Comparison of ENCODE assay signal across 8 mouse cellular contexts in genomic region chr17:87283755-87284481, GRCm38 (mm10). TPM values are rescaled to one million over a fixed set of nuclear protein-coding genes. Genes with fewer than 3 reads are reported as not detected.
DNase-seq lines count a peak whose midpoint lies in the region; ATAC-seq and TF ChIP-seq lines count a peak whose summit lies in the region.

No protein-coding gene starts in this region.

- H3K9me3 ChIP-seq in liver, embryonic 15.5 days (replicated peaks): no peaks in the 10 kb centered on the region

- no peak for ATAC-seq in liver, embryonic 15.5 days (ENCODE audit: insufficient read depth)

- DNase-seq in gastrocnemius, postnatal 14 days: peak; percentile 30
- DNase-seq in gastrocnemius, postnatal 4 days (ENCODE audit: low spot score in 2 of 2): no peak
- peak; percentile 21 for DNase-seq in heart, postnatal 4 days
- peak; percentile 62 for DNase-seq in neural tube, embryonic 10.5 days (ENCODE audit: extremely low spot score, low spot score)
- no peak for DNase-seq in right cerebral cortex, postnatal 25 days
- no peak for DNase-seq in cerebellum, postnatal 25 days

- no peaks in the 10 kb centered on the region for H3K36me3 ChIP-seq in liver, embryonic 15.5 days (replicated peaks)

- peak overlapping the region; percentile 100 for H3K4me2 ChIP-seq in liver, embryonic 15.5 days

- intact Hi-C loops in gastrocnemius, postnatal 14 days (cut with DNase I; ENCODE audit: low total_unique reads): no loop called here

- no peak for TF ChIP-seq POLR2A in cortical plate, adult 2 months (IDR thresholded peaks at IDR 0.05; ENCODE audit: extremely low read depth, insufficient read depth, low read length)

- peak overlapping the region; percentile 75 for H3K4me3 ChIP-seq in cortical plate, adult 2 months (ENCODE audit: insufficient read depth, low read length)
- H3K4me3 ChIP-seq in liver, embryonic 15.5 days (replicated peaks): peak overlapping the region; percentile 78

- TF ChIP-seq CTCF in cortical plate, adult 2 months (IDR thresholded peaks at IDR 0.05; ENCODE audit: extremely low read depth, insufficient read depth, low read length): no peak

- H3K27ac ChIP-seq in cortical plate, adult 2 months (ENCODE audit: insufficient read depth, low read length): no peak overlapping the region
- peak overlapping the region; percentile 93 for H3K27ac ChIP-seq in liver, embryonic 15.5 days (replicated peaks)

- peak overlapping the region; percentile 82 for H3K9ac ChIP-seq in liver, embryonic 15.5 days

- H3K4me1 ChIP-seq in cortical plate, adult 2 months (ENCODE audit: control insufficient read depth, insufficient read depth, low read length): 0 out of 2 replicates have a peak, but pooled peaks cover 1% of the 10 kb centered on the region
- peaks cover 64% of the 10 kb centered on the region for H3K4me1 ChIP-seq in liver, embryonic 15.5 days (replicated peaks)

- WGBS in liver, embryonic 15.5 days (ENCODE audit: insufficient replicate concordance): 10% methylated on average over 21 of the region's 21 CpGs

- no peaks in the 10 kb centered on the region for H3K27me3 ChIP-seq in liver, embryonic 15.5 days

RNA-seq across cellular contexts. Expression of gene Ttc7, which starts 1.2 kb away (rescaled TPM):
- 10 to 100 TPM; 13.2 to 14.5 TPM for total RNA-seq in gastrocnemius, postnatal 14 days (2021)
- 10 to 100 TPM; 13.3 to 16.2 TPM for total RNA-seq in gastrocnemius, postnatal 4 days (2021)
- polyA plus RNA-seq in cortical plate, adult 2 months (2012; rRNA removed): 11.3 and 12.2 TPM in 2 replicates
- 1 to 10 TPM; 5.5 TPM for total RNA-seq in heart, postnatal 4 days (2021)
- 10.8 and 11.3 TPM in 2 replicates for polyA plus RNA-seq in liver, embryonic 15.5 days (2015; fragmentation: Nextera tagmentation; extraction: Ambion mirVana)

RNA-seq across cellular contexts. Expression of gene Mcfd2, which starts 18.2 kb away (rescaled TPM):
- 10 to 100 TPM; 19.0 to 20.9 TPM for total RNA-seq in gastrocnemius, postnatal 14 days (2021)
- 10 to 100 TPM; 33.6 to 39.3 TPM for total RNA-seq in gastrocnemius, postnatal 4 days (2021)
- 61.0 and 62.1 TPM in 2 replicates for polyA plus RNA-seq in cortical plate, adult 2 months (2012; rRNA removed)
- total RNA-seq in heart, postnatal 4 days (2021): 10 to 100 TPM; 37.4 to 41.8 TPM
- 74.1 and 87.6 TPM in 2 replicates for polyA plus RNA-seq in liver, embryonic 15.5 days (2015; fragmentation: Nextera tagmentation; extraction: Ambion mirVana)

Comparison
In these comparisons a context has a peak if more than half of its experiments do, and no peak if none do; other contexts are left out.
1. DNase-seq: peak in gastrocnemius, postnatal 14 days (single experiment), heart, postnatal 4 days (single experiment) and neural tube, embryonic 10.5 days (single experiment); none in gastrocnemius, postnatal 4 days (0 of 2), right cerebral cortex, postnatal 25 days (single experiment) and cerebellum, postnatal 25 days (0 of 2).